Mouse (Mus musculus) intestine, postnatal 0 days (tissue): ENCODE results near the gene Spata13. TPM values are rescaled to one million over a fixed set of nuclear protein-coding genes. Genes with fewer than 3 reads are reported as not detected.
A peak's percentile ranks its signal among the peaks of the same experiment; 100 is the strongest.

ENCODE experiments used
- ATAC-seq: fragments of 200-750 bp; cut with Nextera tagmentation; 2 replicates; pipeline ENCODE4 v1.8.0; 2017; ENCODE audit warnings: mild to moderate bottlenecking, moderate TSS enrichment, moderate library complexity
- H3K27ac ChIP-seq: fragments of 300-500 bp; sonication (generic); 2 replicates; pipeline ENCODE4 v1.5.1; 2014; ENCODE audit warnings: mild to moderate bottlenecking, low read depth, low read length, moderate library complexity
- H3K27me3 ChIP-seq: fragments of 300-500 bp; sonication (generic); replicated peaks from 2 replicates; pipeline ENCODE4 v1.6.1; 2014; ENCODE audit warnings: low read length, mixed read lengths; ENCODE audit not compliant: control insufficient read depth, insufficient read depth
- H3K36me3 ChIP-seq: fragments of 300-500 bp; sonication (generic); 2 replicates; pipeline ENCODE4 v1.6.1; 2014; ENCODE audit warnings: mild to moderate bottlenecking, moderate library complexity; ENCODE audit not compliant: control insufficient read depth, insufficient read depth
- H3K4me1 ChIP-seq: fragments of 300-500 bp; sonication (generic); replicated peaks from 2 replicates; pipeline ENCODE4 v1.6.1; 2014; ENCODE audit warnings: antibody characterized with exemption, low read length, mixed read lengths; ENCODE audit not compliant: control insufficient read depth, insufficient read depth
- H3K4me2 ChIP-seq: fragments of 300-500 bp; sonication (generic); replicated peaks from 2 replicates; pipeline ENCODE4 v1.6.1; 2014; ENCODE audit warnings: low read depth, mild to moderate bottlenecking, moderate library complexity
- H3K4me3 ChIP-seq: fragments of 300-500 bp; sonication (generic); 2 replicates; pipeline ENCODE4 v1.5.1; 2014; ENCODE audit warnings: low read depth, low read length
- H3K9ac ChIP-seq: fragments of 300-500 bp; sonication (generic); 2 replicates; pipeline ENCODE4 v1.6.1; 2014; ENCODE audit warnings: mild to moderate bottlenecking, low read depth, low read length
- H3K9me3 ChIP-seq: fragments of 300-500 bp; sonication (generic); 2 replicates; pipeline ENCODE4 v1.6.1; 2016; ENCODE audit warnings: mixed run types; ENCODE audit not compliant: control insufficient read depth
- CTCF ChIP-seq: sonication (generic); IDR thresholded peaks from 2 replicates; pipeline ENCODE4 v1.5.1; 2016; ENCODE audit warnings: low read depth, mild to moderate bottlenecking, control low read depth, antibody characterized with exemption, moderate library complexity
- WGBS: fragments of 180-500 bp; shearing (Covaris S2); extraction: QIAGEN DNeasy Blood & Tissue Kit; methylation state at CpG from one replicate; pipeline ENCODE4 v1.1.7; 2014; 5-methylcytosine and 5-hydroxymethylcytosine counted together
- polyA plus RNA-seq: library from polyadenylated mRNA; unstranded; fragments of >200 nt; fragmentation: Nextera tagmentation; extraction: Ambion mirVana; gene quantifications from 2 replicates; pipeline ENCODE4 v1.2.1, GENCODE M21; 2015

The Spata13 gene
- polyA plus RNA-seq, 1 experiment from 2014 or later, result 10.2 TPM

DNA sequence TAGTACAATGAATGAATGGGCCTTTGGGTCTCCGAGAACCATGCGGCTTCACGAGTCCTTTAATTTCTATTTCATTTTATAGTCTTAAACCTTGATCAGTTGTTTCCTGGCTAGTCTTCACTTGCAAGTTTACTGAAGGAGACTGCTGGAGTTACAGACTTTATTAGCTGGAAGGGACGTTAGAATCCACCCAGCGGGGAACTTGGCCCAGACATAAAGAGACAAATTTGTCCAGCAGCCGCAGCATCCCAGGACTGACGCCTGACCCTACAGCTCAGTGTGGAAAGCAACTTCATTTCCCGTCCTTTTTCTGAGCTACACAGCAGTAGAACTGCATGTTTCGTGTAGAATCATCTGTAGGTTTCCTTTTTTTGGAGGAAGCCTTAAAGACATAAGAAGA is 3.2 kb downstream of the Spata13 start:
- Histone ChIP-seq H3K4me2 (no peak overlapping the region), H3K36me3 (no peaks in the 10 kb centered on the region)

DNA sequence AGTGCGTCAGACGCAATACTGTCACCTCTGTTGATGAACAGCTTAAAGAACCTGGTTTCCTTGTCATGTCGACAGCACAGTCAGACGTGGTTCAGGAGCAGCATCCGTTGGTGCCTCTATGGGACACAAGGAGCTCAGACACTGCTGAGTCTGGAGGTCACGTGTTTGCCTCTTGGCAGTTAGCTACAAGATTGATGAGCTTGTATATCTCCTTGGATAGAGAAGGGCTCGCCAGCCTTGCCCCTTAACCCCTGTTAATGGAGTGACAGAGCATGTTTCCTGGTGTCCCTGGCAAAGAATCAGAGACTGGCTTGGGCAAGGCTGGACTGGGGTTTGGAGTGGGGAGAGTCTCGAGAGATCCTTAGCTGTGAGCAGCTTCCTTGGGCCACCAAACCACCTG is 4.4 kb downstream of the Spata13 start:
- Histone ChIP-seq H3K27ac (no peak overlapping the region), H3K9ac (no peak overlapping the region), H3K9me3 (no peaks in the 10 kb centered on the region), H3K4me3 (no peak overlapping the region), H3K27me3 (no peaks in the 10 kb centered on the region), H3K4me1 (peaks cover 14% of the 10 kb centered on the region), H3K4me2 (no peak overlapping the region), H3K36me3 (no peaks in the 10 kb centered on the region)
- TF ChIP-seq CTCF, result no peak
- 58% methylated on average over 8 of the region's 8 CpGs for WGBS
- no peak for ATAC-seq

More for the DNA sequence above, 3.2 kb downstream of the Spata13 start:
- peaks cover 14% of the 10 kb centered on the region for H3K4me1 ChIP-seq
- TF ChIP-seq CTCF, result no peak
- H3K9me3 ChIP-seq, result no peaks in the 10 kb centered on the region
- H3K4me3 ChIP-seq, result no peak overlapping the region
- no peak overlapping the region for H3K9ac ChIP-seq
- H3K27me3 ChIP-seq, result no peaks in the 10 kb centered on the region
- no peak for ATAC-seq
- no peak overlapping the region for H3K27ac ChIP-seq
- WGBS, result 84% methylated on average over 9 of the region's 9 CpGs

- no peak for ATAC-seq
- Histone ChIP-seq H3K4me1 (peaks cover 14% of the 10 kb centered on the region), H3K36me3 (no peaks in the 10 kb centered on the region)
Observed at GRCm38 (mm10) chr14:60639195-60639594, 5.4 kb downstream of the Spata13 start.

DNA sequence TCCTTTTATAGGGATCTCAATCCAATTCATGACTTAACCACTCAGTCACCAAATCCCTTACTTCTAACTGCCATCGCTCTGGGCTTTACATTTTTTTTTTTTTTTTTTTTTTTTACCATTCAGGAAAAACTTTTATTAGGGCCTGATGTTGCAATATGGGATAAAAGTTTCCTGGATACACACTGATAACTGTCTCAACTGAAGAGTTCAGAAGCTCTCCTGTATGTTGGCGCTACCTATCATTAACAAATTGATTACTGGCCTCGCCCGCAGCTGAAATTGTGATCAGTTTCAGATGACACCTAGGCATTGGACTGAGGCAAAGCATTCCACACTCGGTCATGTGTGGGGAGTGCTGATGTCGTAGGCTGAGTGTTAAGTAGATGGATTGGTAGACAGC is 7.3 kb downstream of the Spata13 start:
- 37% methylated on average over 6 of the region's 6 CpGs for WGBS
- TF ChIP-seq CTCF, result no peak
- H3K36me3 ChIP-seq, result no peaks in the 10 kb centered on the region
- no peaks in the 10 kb centered on the region for H3K27me3 ChIP-seq
- H3K9ac ChIP-seq, result no peak overlapping the region
- H3K27ac ChIP-seq, result no peak overlapping the region
- no peak overlapping the region for H3K4me3 ChIP-seq
- ATAC-seq, result peak; percentile 52; the same call in 1 of the 2 replicates
- no peaks in the 10 kb centered on the region; the same call in 1 of the 2 replicates for H3K9me3 ChIP-seq
- 0 out of 2 replicates have a peak, but pooled peaks cover 3% of the 10 kb centered on the region for H3K4me1 ChIP-seq
- no peak overlapping the region for H3K4me2 ChIP-seq

More at GRCm38 (mm10) chr14:60639195-60639594, 5.4 kb downstream of the Spata13 start:
- H3K27me3 ChIP-seq, result no peaks in the 10 kb centered on the region
- H3K4me2 ChIP-seq, result no peak overlapping the region
- no peak for TF ChIP-seq CTCF
- 74% methylated on average over 9 of the region's 9 CpGs for WGBS
- no peak overlapping the region for H3K4me3 ChIP-seq
- no peak overlapping the region for H3K9ac ChIP-seq
- no peak overlapping the region for H3K27ac ChIP-seq
- H3K9me3 ChIP-seq, result no peaks in the 10 kb centered on the region

GRCm38 (mm10) chr14:60642131-60642530 is 8.3 kb downstream of the Spata13 start:
- TF ChIP-seq CTCF, result no peak
- Histone ChIP-seq H3K4me3 (no peak overlapping the region), H3K36me3 (no peaks in the 10 kb centered on the region), H3K27me3 (no peaks in the 10 kb centered on the region), H3K4me2 (no peak overlapping the region), H3K4me1 (0 out of 2 replicates have a peak, but pooled peaks cover 2% of the 10 kb centered on the region), H3K9ac (no peak overlapping the region), H3K27ac (no peak overlapping the region), H3K9me3 (no peaks in the 10 kb centered on the region; the same call in 1 of the 2 replicates)
- 84% methylated on average over 1 of the region's 1 CpGs for WGBS
- ATAC-seq, result no peak

GRCm38 (mm10) chr14:60643098-60643870 is 9.5 kb downstream of the Spata13 start:
- WGBS, result 93% methylated on average over 14 of the region's 14 CpGs
- 0 out of 2 replicates have a peak, but pooled peaks cover 1% of the 10 kb centered on the region for H3K4me1 ChIP-seq

More at GRCm38 (mm10) chr14:60643098-60643870, 9.5 kb downstream of the Spata13 start:
- TF ChIP-seq CTCF, result no peak
- Histone ChIP-seq H3K9ac (no peak overlapping the region), H3K27me3 (no peaks in the 10 kb centered on the region), H3K9me3 (no peaks in the 10 kb centered on the region; the same call in 1 of the 2 replicates), H3K27ac (no peak overlapping the region), H3K4me2 (no peak overlapping the region), H3K36me3 (no peaks in the 10 kb centered on the region), H3K4me3 (no peak overlapping the region)
- no peak for ATAC-seq
